Mouse (Mus musculus) fat pad, adult 2 months (tissue): ENCODE results near the gene Zfr2.
"Not testable (repeated sequence)": the region's sequence is repeated elsewhere in the genome, so short reads cannot be mapped to it uniquely, and the experiment has no call there.

Experiments used
- DNase-seq: peaks from one replicate; pipeline ENCODE4 v3.0.0-alpha.2; 2011; ENCODE audit warnings: low read depth, low spot score; ENCODE audit errors: extremely low read depth

Zfr2 gene

DNA sequence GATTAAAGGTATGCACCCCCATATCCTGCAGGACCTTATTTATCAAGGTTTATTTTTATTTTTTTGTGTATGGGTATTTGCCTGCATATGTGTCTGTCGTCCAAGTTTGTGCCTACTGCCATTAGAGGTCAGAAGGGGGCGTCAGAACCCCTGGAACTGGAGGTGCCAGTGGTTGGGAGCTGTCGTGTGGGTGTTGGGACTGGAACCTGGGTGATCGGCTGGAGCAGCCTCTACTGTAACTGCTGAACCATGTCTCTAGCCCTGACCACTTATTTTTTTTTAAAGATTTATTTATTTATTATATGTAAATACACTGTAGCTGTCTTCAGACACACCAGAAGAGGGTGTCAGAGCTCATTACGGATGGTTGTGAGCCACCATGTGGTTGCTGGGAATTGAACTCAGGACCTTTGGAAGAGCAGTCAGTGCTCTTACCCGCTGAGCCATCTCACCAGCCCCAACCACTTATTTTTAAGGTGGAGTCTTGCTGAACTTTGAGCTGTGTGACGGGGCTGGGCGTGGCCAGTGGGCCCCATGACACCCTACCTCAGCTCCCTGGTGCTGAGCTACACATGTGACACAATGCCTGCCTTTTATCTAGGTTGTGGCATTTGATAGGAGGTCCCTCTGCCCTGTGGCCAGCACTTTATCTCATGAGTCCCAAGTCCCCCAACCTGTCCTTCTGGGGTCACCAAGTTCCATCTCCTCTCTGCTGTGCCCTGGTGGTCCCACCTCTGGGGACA, 29.8 kb upstream of the Zfr2 start:
- DNase-seq = no peak

DNA sequence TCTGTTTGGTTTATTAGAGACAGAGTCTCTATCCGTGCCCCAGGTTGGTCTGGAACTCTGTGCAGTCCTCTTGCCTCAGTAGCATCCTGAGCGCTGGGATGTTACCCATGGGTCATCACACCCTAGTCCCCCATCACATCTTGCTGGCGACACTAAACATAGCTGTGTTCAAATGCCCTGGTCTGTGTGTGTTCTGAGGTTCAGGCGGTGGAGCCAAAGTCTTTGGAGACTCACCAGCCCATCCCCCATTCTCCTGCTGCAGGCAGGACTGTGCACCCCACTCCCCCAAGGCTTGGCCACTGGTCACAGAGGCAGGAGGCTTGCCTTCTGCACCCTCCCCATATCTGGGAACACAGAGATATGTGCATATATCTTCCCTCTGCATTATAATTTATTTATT, 28.8 kb upstream of the Zfr2 start:
- DNase-seq = no peak

DNA sequence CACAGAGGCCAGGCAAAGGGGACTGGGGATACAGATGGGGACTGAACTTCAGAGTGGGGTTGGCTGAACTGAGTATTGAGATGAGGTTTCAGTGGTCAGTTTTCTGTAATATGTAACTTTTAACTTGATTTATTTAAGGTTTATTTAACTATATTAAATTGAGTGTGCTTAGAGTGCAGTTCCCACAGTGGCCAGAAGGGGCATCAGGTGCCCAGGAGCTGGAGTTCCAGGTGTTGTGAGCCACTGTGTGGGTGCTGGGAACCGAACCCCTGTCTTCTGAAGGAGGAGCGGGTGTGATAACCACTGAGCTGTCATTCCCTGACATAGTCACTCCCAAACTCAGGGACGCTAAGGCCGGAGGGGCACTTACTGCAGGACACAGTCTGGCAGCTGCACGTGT, 22.8 kb upstream of the Zfr2 start:
- no peak for DNase-seq

DNA sequence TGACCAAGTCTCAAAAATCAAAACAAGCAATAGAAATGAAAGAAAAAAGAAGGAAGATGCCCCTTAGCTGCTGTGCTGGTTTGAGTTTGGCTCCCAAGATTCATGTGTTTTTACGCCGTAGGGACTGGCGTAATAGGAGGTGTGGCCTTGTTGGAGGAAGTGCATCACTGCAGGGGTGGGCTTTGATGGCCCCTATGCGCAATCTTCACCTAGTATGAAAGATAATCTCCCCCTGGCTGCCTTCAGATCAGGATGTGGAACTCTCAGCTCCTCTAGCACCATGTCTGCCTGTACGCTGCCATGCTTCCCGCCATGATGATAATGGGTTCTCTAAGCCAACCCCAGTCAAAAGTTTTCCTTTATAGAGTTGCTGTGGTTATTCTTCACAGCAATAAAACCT, 16.7 kb upstream of the Zfr2 start:
- no peak for DNase-seq

DNA sequence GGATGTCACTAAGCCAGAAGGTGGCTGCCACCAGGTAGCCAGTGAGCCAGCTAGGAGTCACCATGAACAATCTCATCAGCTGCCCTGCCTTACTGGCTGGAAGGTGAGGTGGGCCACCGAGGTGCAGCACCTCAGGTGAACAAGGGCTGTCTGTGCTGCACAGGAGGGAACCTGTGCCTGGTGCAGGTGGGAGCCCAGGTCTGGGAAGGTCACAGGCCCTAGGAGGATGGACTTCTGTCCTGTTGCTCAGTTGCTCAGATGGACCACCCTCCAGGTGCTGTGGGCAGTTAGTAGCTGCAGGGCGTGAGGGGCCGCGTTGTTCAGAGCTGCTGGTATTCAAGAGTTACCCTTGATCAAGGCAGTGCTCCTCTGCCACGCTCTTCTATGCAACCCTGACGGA, 16.1 kb upstream of the Zfr2 start:
- no peak for DNase-seq

DNA sequence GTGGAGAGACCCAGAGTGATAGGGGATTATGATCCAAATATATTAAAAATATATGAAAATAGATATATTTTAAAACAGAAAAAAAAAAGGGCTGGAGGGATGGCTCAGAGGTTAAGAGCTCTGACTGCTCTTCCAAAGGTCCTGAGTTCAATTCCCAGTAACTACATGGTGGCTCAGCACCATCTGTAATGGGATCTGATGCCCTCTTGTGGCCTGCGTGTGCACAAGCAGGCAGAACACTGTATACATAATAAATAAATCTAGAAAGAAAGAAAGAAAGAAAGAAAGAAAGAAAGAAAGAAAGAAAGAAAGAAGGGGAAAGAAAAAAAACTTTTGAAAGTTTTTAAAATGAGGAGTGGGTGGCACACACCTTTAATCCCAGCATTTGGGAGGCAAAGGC, 15.7 kb upstream of the Zfr2 start:
- not testable (repeated sequence) for DNase-seq

DNA sequence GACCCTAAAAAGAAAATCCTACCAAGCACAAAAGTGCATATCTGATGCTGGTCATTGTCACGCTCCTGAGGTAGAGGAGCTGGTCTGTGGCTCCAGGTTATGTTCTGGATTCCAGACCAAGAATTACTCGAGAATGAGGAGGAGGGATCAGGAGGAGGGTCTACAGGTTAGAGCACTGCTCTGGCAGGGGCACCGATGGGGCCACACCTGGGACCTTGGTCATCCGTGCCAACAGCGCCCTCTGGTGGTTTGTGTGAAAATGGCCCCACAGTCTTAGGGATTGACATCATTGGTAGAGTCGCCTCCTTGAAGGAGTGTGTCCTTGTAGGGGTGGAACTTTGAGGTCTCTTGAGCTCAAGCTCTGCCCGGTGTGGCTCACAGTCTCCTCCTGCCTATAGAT, 15.0 kb upstream of the Zfr2 start:
- DNase-seq = no peak

DNA sequence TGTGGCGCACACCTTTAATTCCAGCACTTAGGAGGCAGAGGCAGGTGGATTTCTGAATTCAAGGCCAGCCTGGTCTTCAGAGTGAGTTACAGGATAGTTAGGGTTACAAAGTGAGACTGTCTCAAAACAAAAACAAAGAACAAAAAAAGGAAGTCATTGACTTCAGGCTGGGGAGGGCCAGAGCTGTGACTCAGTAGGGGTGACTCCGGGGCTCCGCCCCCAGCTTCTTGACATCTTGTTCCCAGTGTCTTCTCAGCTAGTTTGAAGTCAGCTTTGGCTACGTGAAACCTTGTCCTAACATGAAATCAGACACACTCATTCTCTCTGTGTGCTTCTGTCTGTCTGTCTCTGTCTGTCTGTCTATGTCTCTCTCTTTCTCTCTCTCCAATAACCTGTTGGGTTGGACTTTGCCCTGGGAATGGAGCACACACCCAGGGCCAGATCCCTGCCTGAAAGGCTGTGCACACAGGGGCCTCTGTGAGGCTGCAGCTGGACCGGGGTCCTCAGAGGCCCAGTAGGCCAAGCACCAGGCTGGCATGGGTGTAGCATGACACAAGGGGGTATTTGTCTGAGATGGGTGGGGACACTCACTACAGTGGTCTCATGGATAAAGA, 11.4 kb upstream of the Zfr2 start:
- DNase-seq = no peak

DNA sequence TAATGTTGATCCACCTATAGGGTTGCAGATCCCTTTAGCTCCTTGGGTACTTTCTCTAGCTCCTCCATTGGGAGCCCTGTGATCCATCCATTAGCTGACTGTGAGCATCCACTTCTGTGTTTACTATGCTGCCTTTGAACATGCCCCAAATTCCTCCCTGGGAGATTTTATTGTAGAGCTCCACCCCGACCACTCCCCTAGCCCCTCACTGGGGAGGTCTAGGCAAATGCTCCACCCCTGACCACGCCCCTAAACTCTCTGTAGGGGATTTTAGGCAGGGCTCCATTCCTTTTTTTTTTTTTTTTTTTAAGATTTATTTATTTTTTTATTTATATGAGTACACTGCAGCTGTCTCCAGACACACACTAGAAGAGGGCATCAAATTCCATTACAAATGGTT, 9.2 kb upstream of the Zfr2 start:
- not testable (repeated sequence) for DNase-seq

DNA sequence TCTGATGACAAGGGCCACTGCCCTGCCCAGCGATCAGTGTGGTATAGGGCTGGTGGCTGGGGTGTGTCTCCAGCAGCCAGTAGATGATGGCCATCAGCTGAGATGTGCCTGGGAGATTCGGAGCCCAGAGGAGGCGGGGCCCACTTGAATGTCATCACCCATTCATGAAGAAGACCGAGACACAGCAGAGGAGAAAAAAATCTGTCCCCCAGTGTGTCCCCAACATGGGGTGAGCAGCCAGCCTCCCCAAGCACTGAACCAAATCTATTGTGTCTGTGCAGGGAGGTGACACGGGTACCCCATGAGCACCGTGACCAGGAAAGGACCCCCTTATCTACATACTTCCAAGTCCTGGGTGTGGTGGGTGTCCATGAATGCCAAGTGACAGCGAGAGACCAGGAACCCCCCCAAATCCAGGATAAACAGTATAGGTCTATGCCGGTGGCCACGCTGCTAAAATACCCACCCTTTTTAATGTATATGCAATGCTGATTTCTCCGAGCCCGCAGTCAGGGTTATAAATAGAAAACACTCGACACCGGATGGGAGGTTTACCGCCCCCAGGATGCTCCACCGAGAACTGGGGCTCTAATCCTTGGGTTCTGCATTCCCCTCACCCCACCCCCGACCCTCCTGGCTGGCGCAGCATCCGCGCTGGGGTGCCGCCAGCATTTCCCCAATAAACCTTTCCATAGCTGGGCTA, 3.1 kb upstream of the Zfr2 start:
- DNase-seq = no peak

DNA sequence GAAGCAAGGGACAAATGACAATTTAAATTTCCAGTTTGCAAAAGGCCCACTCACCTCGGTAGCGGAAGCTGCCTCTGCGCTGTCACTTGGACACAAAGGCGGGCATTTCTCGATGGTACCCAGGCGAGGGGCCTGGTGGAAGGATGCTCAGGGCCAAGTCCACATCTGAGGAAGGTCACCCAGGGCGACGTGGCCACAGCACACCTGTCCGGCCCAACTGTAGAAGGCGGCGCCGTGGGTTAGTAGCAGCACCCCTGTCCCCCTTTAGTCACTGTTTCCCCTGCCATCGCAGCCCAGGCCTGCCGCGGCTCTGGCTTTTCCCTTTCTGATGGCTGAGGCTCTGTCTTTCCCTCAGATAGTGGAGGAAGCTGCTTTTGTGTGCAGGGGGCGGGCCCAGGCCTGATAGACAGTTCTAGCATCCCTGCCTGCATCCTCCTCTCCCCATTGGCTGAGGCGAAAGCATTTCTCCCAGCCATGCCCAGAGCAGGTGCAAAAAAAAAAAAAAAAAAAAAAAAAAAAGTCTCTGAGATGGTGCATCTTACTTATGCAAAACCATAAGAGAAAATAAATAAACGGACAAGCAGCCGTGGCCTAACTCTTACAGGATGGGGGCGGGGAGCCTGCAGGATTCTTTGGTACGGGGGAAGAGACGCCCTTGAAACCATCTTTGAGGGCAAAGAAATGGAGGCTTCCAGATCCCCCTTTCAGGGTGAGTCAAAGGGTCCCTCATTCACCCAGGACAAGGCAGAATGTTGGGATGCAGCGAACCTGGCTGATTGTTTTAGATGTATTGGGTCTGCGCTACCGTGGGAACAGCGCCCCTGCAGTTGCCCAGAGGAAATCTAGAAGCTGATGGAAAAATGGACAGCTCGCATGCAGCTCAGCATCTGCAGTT, 2.3 kb upstream of the Zfr2 start, which contains the start of gene Atcay:
Gene Atcay (minus strand): TSS at position 396 of the 895 bp plus-strand sequence.
- DNase-seq = no peak

DNA sequence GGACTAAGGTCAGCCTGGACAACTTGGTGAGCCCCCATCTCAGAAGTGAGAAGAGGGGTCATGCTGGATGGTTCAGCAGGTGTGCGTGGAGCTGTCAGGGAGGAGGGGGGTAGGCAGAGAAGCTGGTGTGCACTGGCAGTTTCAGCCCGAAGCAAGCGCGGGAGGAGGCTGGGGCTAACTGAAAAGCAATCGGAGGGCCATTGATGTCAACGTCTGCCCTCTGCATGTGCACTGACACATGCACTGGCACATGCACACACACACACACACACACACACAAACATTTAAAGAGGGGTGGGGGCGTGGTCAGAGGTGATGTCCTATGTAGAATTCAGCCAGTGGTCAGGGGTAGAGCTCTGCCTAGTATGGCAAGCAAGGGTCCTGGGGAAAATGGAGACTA, 1.5 kb upstream of the Zfr2 start:
- no peak for DNase-seq

DNA sequence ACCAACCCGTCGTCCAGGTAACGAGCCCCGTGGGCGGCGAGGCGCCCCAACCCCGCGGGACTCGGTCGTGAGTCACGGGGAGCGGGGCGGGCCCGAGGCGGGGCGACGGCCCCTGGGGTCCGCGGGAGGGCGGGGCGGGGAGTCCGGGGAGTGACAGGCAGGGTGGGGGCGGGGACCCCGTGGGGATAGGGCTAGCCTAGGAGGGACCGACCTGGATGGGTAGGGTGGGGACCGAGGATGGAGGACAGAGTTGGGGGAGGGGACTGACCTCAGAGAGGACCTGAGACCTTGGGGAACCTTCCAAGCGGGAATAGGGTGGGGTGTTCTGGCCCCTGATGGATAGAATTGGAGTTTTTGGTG, 251 bp downstream of the Zfr2 start:
- DNase-seq = no peak

DNA sequence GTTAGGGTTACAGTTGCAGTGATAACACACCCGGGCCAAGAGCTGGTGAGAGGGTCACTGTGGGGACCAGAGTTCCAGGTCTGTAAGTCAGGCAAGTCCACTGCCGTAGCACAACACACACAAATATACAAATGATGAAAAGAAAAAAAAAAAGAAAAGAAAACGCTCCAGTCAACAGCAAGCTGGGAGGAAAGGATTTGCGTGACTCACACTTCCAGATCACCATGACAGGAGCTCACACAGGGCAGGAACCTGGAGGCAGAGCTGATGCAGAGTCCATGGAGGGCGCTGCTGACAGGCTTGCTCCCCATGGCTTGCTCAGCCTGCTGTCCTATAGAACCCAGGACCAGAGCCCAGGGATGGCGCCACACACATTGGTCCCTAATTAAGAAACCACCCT, 1.3 kb downstream of the Zfr2 start:
- no peak for DNase-seq

DNA sequence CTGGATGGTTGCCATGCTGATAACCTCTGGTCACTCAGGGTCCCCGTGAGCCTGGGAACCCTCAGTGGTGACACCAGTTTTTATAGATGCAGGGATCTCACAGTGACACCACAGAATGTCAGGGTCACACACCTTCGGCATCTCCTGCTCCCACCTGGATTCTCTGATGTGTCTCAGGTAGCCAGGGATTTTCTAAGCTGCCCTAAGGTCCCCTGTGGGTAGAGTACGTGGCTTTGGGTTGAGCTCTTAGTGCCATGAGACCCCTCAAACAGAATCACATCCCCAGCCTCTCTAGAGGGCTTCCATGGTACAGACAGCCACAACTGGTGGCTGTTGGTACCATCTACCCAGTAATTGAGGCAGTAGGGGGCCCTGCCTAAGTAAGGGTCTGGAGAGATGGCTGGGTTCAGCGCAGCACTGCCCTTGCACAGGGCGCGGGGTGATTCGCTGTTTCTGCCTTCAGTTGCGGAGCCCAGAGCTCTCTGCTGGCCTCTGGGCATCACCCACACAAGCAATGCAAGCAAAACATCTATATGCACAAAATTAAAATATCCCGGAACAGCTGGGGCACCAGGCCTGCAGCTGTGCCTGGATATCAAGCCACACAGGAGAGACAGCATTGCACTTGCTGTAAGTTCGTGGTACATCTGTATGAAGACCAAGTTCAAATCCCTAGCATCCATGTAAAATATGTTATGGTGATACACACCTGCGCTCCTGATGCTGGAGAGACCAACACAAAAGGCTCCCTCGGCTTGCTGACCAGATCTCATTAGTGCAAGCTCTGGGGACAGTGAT, 3.7 kb downstream of the Zfr2 start:
- DNase-seq = no peak

DNA sequence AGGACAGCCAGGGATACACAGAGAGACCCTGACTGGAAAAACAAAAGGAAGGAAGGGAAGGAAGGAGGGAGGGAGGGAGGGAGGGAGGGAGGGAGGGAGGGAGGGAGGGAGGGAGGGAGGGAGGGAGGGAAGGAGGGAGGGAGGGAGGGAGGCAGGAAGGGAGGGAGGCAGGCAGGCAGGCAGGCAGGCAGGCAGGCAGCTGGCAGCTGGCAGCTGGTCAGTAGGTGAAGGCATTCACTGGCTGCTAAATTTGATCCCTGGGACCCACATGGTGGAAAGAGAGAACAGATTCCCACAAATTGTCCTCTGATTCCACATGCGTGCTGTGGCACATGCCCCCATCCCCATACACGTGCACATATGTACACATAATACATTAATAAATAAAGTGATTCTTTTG, 5.7 kb downstream of the Zfr2 start:
- no peak for DNase-seq

DNA sequence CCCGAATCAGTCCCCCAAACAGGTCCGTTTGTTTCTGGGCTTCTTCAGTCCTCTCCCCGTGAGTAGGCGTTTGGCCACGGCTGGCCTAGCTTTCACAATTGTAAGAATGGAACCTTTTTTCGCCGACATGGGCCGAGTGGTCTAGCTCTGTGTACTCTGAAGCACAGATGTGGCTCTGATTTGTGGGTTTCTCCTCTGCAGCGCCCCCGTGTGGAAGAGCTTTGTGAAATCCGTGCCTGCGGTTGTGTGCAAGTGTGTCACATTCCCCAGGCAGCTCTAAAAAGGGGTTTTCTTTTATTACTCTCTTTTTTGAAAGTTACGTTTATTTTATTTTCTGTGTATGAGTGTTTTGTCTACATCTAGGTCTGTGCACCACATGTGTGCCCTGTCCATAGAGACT, 7.9 kb downstream of the Zfr2 start:
- no peak for DNase-seq

DNA sequence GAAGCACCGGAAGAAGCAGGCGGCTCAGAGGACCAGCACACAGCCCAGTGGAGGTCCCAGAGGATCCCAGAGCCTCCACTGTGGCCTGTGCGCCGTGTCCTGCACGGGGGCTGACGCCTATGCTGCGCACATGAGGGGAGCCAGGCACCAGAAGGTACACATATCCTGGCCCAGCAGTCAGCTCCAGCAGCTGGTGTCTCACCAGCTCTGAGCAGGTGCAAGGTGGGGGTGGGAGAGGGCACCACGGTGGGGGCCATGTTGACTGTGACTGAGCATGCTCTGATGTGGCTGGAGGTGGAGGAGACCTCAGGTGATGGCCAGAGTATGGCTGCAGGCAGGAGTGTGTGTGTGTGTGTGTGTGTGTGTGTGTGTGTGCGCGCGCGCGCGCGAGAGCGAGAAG, 9.1 kb downstream of the Zfr2 start:
- no peak for DNase-seq

DNA sequence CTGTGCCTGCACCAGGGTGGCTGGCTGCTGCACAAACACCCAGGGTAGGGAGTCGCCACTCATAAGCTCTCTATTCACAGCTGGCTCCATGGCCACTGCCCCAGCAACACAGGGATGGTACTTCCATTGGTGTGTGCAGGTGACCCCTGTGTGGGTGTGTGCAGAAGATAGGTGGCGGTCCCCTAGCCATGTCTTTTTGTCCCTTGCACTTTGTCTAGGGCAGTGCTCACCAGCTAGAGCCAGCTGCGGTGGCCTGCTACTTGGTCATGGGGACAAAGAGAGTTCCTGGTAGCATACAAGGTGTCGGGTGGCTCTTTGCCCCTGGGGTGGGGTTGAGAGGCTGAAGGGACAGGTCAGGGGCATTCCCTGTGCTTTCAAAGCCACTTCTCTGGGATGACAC, 11.2 kb downstream of the Zfr2 start:
- DNase-seq = no peak

DNA sequence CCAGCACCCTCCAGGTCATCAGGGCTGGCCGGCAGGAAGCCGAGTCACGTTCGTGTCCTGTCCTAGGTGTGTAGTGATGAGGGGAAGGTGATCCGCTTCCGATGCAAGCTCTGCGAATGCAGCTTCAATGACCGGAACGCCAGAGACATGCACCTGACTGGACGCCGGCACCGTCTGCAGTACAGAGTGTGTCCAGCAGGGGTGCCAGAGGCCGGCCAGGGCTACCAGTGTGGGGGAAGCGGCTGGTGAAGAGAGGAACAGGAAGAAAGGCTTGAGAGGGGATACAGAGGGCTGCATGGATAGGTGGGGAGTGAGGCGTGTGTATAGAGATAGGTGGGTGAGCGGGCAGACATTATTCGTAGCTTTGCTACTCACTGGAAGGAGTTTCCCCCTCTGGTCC, 11.6 kb downstream of the Zfr2 start:
- DNase-seq = no peak

DNA sequence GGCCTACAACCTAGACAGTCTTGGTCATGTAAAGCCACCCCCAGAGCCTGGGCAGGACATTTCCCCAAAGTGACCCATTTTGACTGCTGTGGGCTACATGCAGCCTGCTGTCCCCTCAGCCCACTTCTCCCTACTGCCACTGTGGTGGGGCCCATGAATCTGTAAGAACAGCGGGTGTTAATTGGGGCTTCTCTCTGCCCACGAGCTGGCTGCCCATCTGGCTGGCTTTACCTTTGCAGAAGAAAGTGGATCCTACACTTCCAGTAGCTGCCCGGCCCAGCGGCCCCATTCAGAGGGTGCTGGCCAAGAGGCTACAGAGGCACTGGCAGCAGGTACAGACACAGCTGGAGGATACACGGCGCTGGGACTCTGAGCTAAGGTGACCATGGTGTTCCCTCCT, 12.2 kb downstream of the Zfr2 start:
- no peak for DNase-seq
